Mouse (Mus musculus) MEL (cell line): ENCODE results near the gene Galnt2. TPM values are rescaled to one million over a fixed set of nuclear protein-coding genes. Genes with fewer than 3 reads are reported as not detected.

ENCODE experiments used
- DNase-seq: peaks from one replicate; pipeline ENCODE4 v3.0.0; 2011; ENCODE audit warnings: low read depth, low spot score
- H3K27ac ChIP-seq: 2 replicates; pipeline ENCODE4 v1.5.1; 2012; ENCODE audit warnings: low read depth, mild to moderate bottlenecking, control low read depth, low read length, moderate library complexity; ENCODE audit not compliant: control insufficient read depth
- H3K27me3 ChIP-seq, 2 experiments: fragments of 150-350 bp in 1 of 2; sonication (generic) in 1 of 2; 2 replicates each; pipeline ENCODE4 v1.6.1; 2012; ENCODE audit warnings: low read length in 2 of 2, mild to moderate bottlenecking in 2 of 2, improper control_type of control experiment in 1 of 2, moderate library complexity in 1 of 2; ENCODE audit not compliant: insufficient read depth in 2 of 2, control insufficient read depth in 1 of 2
- H3K36me3 ChIP-seq, 2 experiments: 2 replicates each; pipeline ENCODE4 v1.6.1; 2012 to 2014; ENCODE audit warnings: low read length in 2 of 2, improper control_type of control experiment in 1 of 2, inconsistent platforms in 1 of 2, mild to moderate bottlenecking in 1 of 2; ENCODE audit not compliant: insufficient read depth in 2 of 2, control insufficient read depth in 1 of 2
- H3K4me1 ChIP-seq, 2 experiments: fragments of 150-350 bp in 1 of 2; sonication (generic) in 1 of 2; 2 replicates each; pipeline ENCODE4 v1.6.1; 2012; ENCODE audit warnings: low read length in 2 of 2, improper control_type of control experiment in 1 of 2, mild to moderate bottlenecking in 1 of 2; ENCODE audit not compliant: insufficient read depth in 2 of 2, control insufficient read depth in 1 of 2
- H3K4me3 ChIP-seq, 2 experiments: fragments of 150-350 bp in 1 of 2; sonication (generic) in 1 of 2; 2 replicates each; pipeline ENCODE4 v1.5.1; 2012; ENCODE audit warnings: low read depth in 2 of 2, low read length in 2 of 2, mild to moderate bottlenecking in 2 of 2, moderate library complexity in 2 of 2, control low read depth in 1 of 2, improper control_type of control experiment in 1 of 2; ENCODE audit not compliant: control insufficient read depth in 1 of 2, insufficient read depth in 1 of 2
- H3K79me2 ChIP-seq: 2 replicates; pipeline ENCODE4 v1.6.1; 2012; ENCODE audit warnings: mild to moderate bottlenecking, low read length, moderate library complexity; ENCODE audit not compliant: control insufficient read depth, poor library complexity, insufficient read depth
- H3K9ac ChIP-seq: 2 replicates; pipeline ENCODE4 v1.6.1; 2012; ENCODE audit warnings: low read depth, mild to moderate bottlenecking, control low read depth, low read length, moderate library complexity; ENCODE audit not compliant: control insufficient read depth, poor library complexity, severe bottlenecking
- H3K9me3 ChIP-seq: fragments of 150-350 bp; sonication (generic); replicated peaks from 2 replicates; pipeline ENCODE4 v1.6.1; 2012; ENCODE audit warnings: mild to moderate bottlenecking, low read length, improper control_type of control experiment, moderate library complexity; ENCODE audit not compliant: insufficient read depth
- CHD1 ChIP-seq: IDR thresholded peaks from 2 replicates; pipeline ENCODE4 v1.6.1; 2012; ENCODE audit warnings: low read depth, mild to moderate bottlenecking, inconsistent platforms, low read length, improper control_type of control experiment
- CHD2 ChIP-seq: IDR thresholded peaks from 2 replicates; pipeline ENCODE4 v1.6.1; 2011; ENCODE audit warnings: low read length, improper control_type of control experiment
- CTCF ChIP-seq, 3 experiments: IDR thresholded peaks in 2 of 3; conservative IDR thresholded peaks in 1 of 3; 2 replicates each; pipeline ENCODE4 v1.5.1; 2011 to 2012; ENCODE audit warnings: low read length in 3 of 3, low read depth in 2 of 3, mild to moderate bottlenecking in 2 of 3, improper control_type of control experiment in 1 of 3, inconsistent platforms in 1 of 3, mixed read lengths in 1 of 3, moderate library complexity in 1 of 3; ENCODE audit not compliant: control insufficient read depth in 1 of 3, insufficient read depth in 1 of 3, poor library complexity in 1 of 3, severe bottlenecking in 1 of 3
- E2F4 ChIP-seq: IDR thresholded peaks from 2 replicates; pipeline ENCODE4 v1.6.1; 2011; ENCODE audit warnings: low read depth, low read length, improper control_type of control experiment, borderline replicate concordance
- ELF1 ChIP-seq: IDR thresholded peaks from 2 replicates; pipeline ENCODE4 v1.6.1; 2014; ENCODE audit warnings: low read depth, mild to moderate bottlenecking, inconsistent platforms, low read length, improper control_type of control experiment, moderate library complexity
- EP300 ChIP-seq, 2 experiments: IDR thresholded peaks; 2 replicates each; pipeline ENCODE4 v1.6.1; 2011; ENCODE audit warnings: improper control_type of control experiment in 2 of 2, low read length in 2 of 2, low read depth in 1 of 2, mild to moderate bottlenecking in 1 of 2
- ETS1 ChIP-seq: IDR thresholded peaks from 2 replicates; pipeline ENCODE4 v1.6.1; 2012; ENCODE audit warnings: low read depth, mild to moderate bottlenecking, inconsistent platforms, low read length, improper control_type of control experiment, moderate library complexity
- GABPA ChIP-seq: IDR thresholded peaks from 2 replicates; pipeline ENCODE4 v1.6.1; 2012; ENCODE audit warnings: low read depth, mild to moderate bottlenecking, inconsistent platforms, low read length, improper control_type of control experiment, moderate library complexity
- GATA1 ChIP-seq: IDR thresholded peaks from 2 replicates; pipeline ENCODE4 v1.6.1; 2011; ENCODE audit warnings: low read depth, low read length, improper control_type of control experiment
- HCFC1 ChIP-seq: IDR thresholded peaks from 2 replicates; pipeline ENCODE4 v1.6.1; 2012; ENCODE audit warnings: low read depth, mild to moderate bottlenecking, inconsistent platforms, low read length, improper control_type of control experiment, moderate library complexity
- JUND ChIP-seq: IDR thresholded peaks from 2 replicates; pipeline ENCODE4 v1.6.1; 2011; ENCODE audit warnings: low read depth, mild to moderate bottlenecking, improper control_type of control experiment, low read length
- KAT2A ChIP-seq: conservative IDR thresholded peaks from 2 replicates; pipeline ENCODE4 v1.6.1; 2012; ENCODE audit warnings: low read depth, low read length, improper control_type of control experiment, inconsistent platforms
- MAX ChIP-seq: IDR thresholded peaks from 2 replicates; pipeline ENCODE4 v1.6.1; 2011; ENCODE audit warnings: low read length, improper control_type of control experiment
- MAZ ChIP-seq: IDR thresholded peaks from 2 replicates; pipeline ENCODE4 v1.6.1; 2012; ENCODE audit warnings: low read depth, mild to moderate bottlenecking, inconsistent platforms, low read length, improper control_type of control experiment
- MEF2A ChIP-seq: IDR thresholded peaks from 2 replicates; pipeline ENCODE4 v1.6.1; 2014; ENCODE audit warnings: low read depth, mild to moderate bottlenecking, inconsistent platforms, low read length, improper control_type of control experiment; ENCODE audit not compliant: poor library complexity, insufficient replicate concordance, severe bottlenecking; ENCODE audit errors: extremely low read depth
- MYC ChIP-seq: IDR thresholded peaks from 2 replicates; pipeline ENCODE4 v1.6.1; 2011; ENCODE audit warnings: low read depth, mild to moderate bottlenecking, low read length, improper control_type of control experiment, moderate library complexity
- NELFE ChIP-seq: IDR thresholded peaks from 2 replicates; pipeline ENCODE4 v1.6.1; 2011; ENCODE audit warnings: low read depth, low read length, improper control_type of control experiment
- NRF1 ChIP-seq: IDR thresholded peaks from 2 replicates; pipeline ENCODE4 v1.6.1; 2014; ENCODE audit warnings: low read depth, mild to moderate bottlenecking, inconsistent platforms, low read length, improper control_type of control experiment, moderate library complexity; ENCODE audit not compliant: poor library complexity, insufficient read depth, severe bottlenecking
- POLR2A ChIP-seq, 2 experiments: IDR thresholded peaks; 2 replicates each; pipeline ENCODE4 v1.6.1; 2011 to 2012; ENCODE audit warnings: low read length in 2 of 2, mild to moderate bottlenecking in 2 of 2, control low read depth in 1 of 2, improper control_type of control experiment in 1 of 2, low read depth in 1 of 2, moderate library complexity in 1 of 2; ENCODE audit not compliant: control insufficient read depth in 1 of 2, insufficient read depth in 1 of 2, poor library complexity in 1 of 2
- POLR2AphosphoS2 ChIP-seq: IDR thresholded peaks from 2 replicates; pipeline ENCODE4 v1.6.1; 2011; ENCODE audit warnings: low read length, improper control_type of control experiment
- POLR2AphosphoS5 ChIP-seq: IDR thresholded peaks from 2 replicates; pipeline ENCODE4 v1.6.1; 2012; ENCODE audit warnings: low read depth, borderline replicate concordance, mild to moderate bottlenecking, inconsistent platforms, low read length, moderate library complexity, mixed read lengths
- RAD21 ChIP-seq: IDR thresholded peaks from 2 replicates; pipeline ENCODE4 v1.6.1; 2011; ENCODE audit warnings: mild to moderate bottlenecking, low read depth, low read length, improper control_type of control experiment
- RCOR1 ChIP-seq: IDR thresholded peaks from 2 replicates; pipeline ENCODE4 v1.6.1; 2012; ENCODE audit warnings: low read depth, mild to moderate bottlenecking, inconsistent platforms, low read length, improper control_type of control experiment
- TCF12 ChIP-seq: IDR thresholded peaks from 2 replicates; pipeline ENCODE4 v1.6.1; 2014; ENCODE audit warnings: low read depth, mild to moderate bottlenecking, inconsistent platforms, low read length, improper control_type of control experiment, moderate library complexity
- USF2 ChIP-seq, 2 experiments: IDR thresholded peaks; 2 replicates each; pipeline ENCODE4 v1.6.1; 2011 to 2012; ENCODE audit warnings: improper control_type of control experiment in 2 of 2, low read length in 2 of 2, borderline replicate concordance in 1 of 2, inconsistent platforms in 1 of 2, low read depth in 1 of 2, mild to moderate bottlenecking in 1 of 2; ENCODE audit not compliant: insufficient read depth in 1 of 2
- ZC3H11A ChIP-seq: IDR thresholded peaks from 2 replicates; pipeline ENCODE4 v1.6.1; 2012; ENCODE audit warnings: low read depth, mild to moderate bottlenecking, inconsistent platforms, low read length, improper control_type of control experiment
- ZMIZ1 ChIP-seq: IDR thresholded peaks from 2 replicates; pipeline ENCODE4 v1.6.1; 2012; ENCODE audit warnings: low read depth, mild to moderate bottlenecking, inconsistent platforms, low read length, improper control_type of control experiment, moderate library complexity
- ZNF384 ChIP-seq: IDR thresholded peaks from 2 replicates; pipeline ENCODE4 v1.6.1; 2012; ENCODE audit warnings: low read depth, mild to moderate bottlenecking, inconsistent platforms, low read length, improper control_type of control experiment
- polyA plus RNA-seq, 2 experiments: library from polyadenylated mRNA; stranded (reverse) in 1 of 2; unstranded in 1 of 2; fragments of >175 nt in 1 of 2; fragments of >200 nt in 1 of 2; gene quantifications; 2 replicates each; pipeline versions ENCODE4 v1.2.1 to v1.2.4; 2012; ENCODE audit warnings: low replicate concordance in 2 of 2, low read depth in 1 of 2; ENCODE audit not compliant: insufficient read length in 2 of 2, insufficient read depth in 1 of 2, missing spikeins in 1 of 2
- total RNA-seq: library from RNA; depleted of rRNA; stranded (reverse); fragments of 300-350 nt; gene quantifications from 2 replicates; pipeline ENCODE4 v1.2.3, GENCODE M21; 2012

Galnt2 gene
- total and polyA plus RNA-seq, 3 experiments, result 12.0 to 14.5 TPM; not detected in 1

DNA sequence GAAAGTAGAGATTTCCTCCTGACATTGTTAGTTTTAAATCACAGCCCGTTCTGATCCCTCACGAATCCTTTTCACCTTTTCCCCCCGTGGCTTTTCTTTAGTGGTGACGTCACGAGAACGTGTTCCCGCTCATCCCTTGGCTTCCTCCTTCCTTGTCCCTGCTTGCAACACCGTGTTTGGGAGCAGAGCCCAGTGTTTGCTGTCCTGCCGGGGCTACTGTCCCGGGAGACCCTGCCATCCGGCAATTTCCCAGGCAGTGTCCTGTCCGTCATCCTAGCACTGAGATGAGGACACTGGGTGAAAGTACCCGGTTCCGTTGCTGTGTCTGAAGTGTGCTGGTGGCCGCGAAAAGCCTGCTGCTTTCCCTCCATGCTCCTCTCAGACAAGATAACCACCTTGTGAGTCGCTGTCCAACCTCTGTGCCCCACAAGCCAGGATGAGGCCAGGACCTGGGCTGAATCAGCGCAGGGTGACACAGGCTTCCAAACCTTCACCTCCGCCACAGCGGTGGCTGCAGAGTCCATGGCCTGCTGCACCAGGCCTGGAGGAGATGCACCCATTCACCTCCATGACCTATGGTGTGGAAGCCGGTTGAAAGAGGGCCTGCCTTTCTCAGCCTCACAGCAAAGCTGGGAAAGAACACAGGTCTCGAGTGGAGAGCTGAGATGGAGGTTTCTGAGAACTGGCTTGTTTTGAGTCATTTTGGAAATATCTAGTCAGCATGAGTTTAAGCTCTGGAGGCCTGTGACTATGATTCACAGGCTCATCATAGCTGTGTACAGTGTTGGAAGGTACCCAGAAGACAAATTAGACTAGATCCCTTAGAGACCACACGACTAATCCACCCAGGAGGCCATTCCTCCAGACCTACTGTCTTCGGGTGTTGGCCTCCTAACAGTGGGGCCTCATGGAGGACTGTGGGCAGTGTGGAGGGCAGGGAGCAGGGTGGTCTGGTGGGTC lies 47.0 kb downstream of the Galnt2 start:
- H3K36me3 ChIP-seq, result no peaks in the 10 kb centered on the region
- H3K27me3 ChIP-seq, result no peaks in the 10 kb centered on the region
- DNase-seq, result no peak
- no peak overlapping the region for H3K4me3 ChIP-seq
- no peaks in the 10 kb centered on the region for H3K4me1 ChIP-seq
- no peak overlapping the region for H3K9ac ChIP-seq
- H3K79me2 ChIP-seq, result no peaks in the 10 kb centered on the region
- TF ChIP-seq EP300 (IDR thresholded peaks at IDR 0.05; ENCODE audit: low read depth in 1 of 2, low read length in 2 of 2), result no peak
- TF ChIP-seq ELF1, result no peak
- TF ChIP-seq CTCF (IDR thresholded peaks at IDR 0.05 in 2 of 3, conservative IDR thresholded peaks at IDR 0.05 in 1 of 3; ENCODE audit: control insufficient read depth in 1 of 3, insufficient read depth in 1 of 3, low read depth in 2 of 3, low read length in 3 of 3, poor library complexity in 1 of 3, severe bottlenecking in 1 of 3), result no peak
- no peak for TF ChIP-seq E2F4
- TF ChIP-seq MAX, result no peak
- no peak for TF ChIP-seq ZNF384
- no peak for TF ChIP-seq JUND
- TF ChIP-seq HCFC1, result no peak
- no peak for TF ChIP-seq RAD21
- TF ChIP-seq MEF2A, result no peak
- no peak for TF ChIP-seq CHD1
- TF ChIP-seq ZC3H11A, result no peak
- no peak for TF ChIP-seq TCF12
- TF ChIP-seq MYC, result no peak
- no peak for TF ChIP-seq POLR2AphosphoS5
- no peak for TF ChIP-seq GABPA
- no peak overlapping the region for H3K27ac ChIP-seq
- H3K9me3 ChIP-seq, result no peaks in the 10 kb centered on the region

DNA sequence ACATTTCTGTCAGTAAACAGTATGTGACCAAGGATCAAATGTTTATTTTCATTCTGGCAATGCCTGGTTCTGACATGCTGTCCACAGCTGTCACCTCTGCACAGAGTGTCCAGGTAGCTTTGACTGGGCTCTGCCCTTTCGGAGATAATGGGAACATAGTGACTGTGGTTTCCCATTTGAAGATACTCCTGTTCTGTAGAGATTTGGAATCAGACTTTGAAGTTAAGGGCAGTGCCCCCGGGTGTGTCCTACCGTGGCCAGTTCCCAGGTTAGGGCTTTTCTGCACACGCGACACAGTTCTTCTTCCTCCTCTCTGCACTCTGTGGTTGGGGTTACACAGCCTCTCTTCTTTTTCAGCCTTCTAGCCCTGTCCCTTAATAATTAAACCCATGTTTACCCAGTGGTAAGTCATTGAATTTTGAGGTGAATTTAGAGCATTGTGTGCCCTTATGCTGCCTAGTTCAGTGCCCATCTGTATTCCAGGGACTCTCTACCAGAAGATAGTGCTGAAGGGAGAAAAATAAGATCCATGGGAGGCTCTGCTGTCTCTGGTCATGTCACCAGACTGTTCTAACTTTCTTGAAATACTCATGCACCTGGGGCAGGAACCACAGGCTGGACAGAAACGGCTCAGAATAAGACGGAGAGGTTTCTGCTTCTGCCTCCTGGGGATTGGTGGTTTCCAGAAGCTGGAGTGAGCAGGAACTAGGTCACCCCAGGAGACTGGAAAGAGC lies 47.9 kb downstream of the Galnt2 start:
- DNase-seq, result no peak
- H3K27ac ChIP-seq, result no peak overlapping the region
- H3K9me3 ChIP-seq, result no peaks in the 10 kb centered on the region
- H3K79me2 ChIP-seq, result no peaks in the 10 kb centered on the region
- peaks cover 0 to 2% of the 10 kb centered on the region in 2 experiments; a peak in 1 of 4 replicates for H3K4me1 ChIP-seq
- H3K9ac ChIP-seq, result no peak overlapping the region
- no peak for TF ChIP-seq MAX
- TF ChIP-seq KAT2A, result no peak
- TF ChIP-seq NRF1, result no peak
- TF ChIP-seq MEF2A, result no peak
- no peak for TF ChIP-seq E2F4
- no peak for TF ChIP-seq GATA1
- TF ChIP-seq CHD1, result no peak
- TF ChIP-seq POLR2AphosphoS2, result no peak
- no peak for TF ChIP-seq ZMIZ1
- TF ChIP-seq MYC, result no peak
- TF ChIP-seq ETS1, result no peak
- no peak for TF ChIP-seq CTCF (IDR thresholded peaks at IDR 0.05 in 2 of 3, conservative IDR thresholded peaks at IDR 0.05 in 1 of 3; ENCODE audit: control insufficient read depth in 1 of 3, insufficient read depth in 1 of 3, low read depth in 2 of 3, low read length in 3 of 3, poor library complexity in 1 of 3, severe bottlenecking in 1 of 3)
- TF ChIP-seq USF2 (IDR thresholded peaks at IDR 0.05; ENCODE audit: borderline replicate concordance in 1 of 2, insufficient read depth in 1 of 2, low read depth in 1 of 2, low read length in 2 of 2), result no peak
- no peak for TF ChIP-seq NELFE
- no peak for TF ChIP-seq MAZ
- TF ChIP-seq RCOR1, result no peak
- TF ChIP-seq CHD2, result no peak
- TF ChIP-seq POLR2A (IDR thresholded peaks at IDR 0.05; ENCODE audit: control insufficient read depth in 1 of 2, insufficient read depth in 1 of 2, low read depth in 1 of 2, low read length in 2 of 2, poor library complexity in 1 of 2), result no peak
- no peak overlapping the region for H3K4me3 ChIP-seq
- no peaks in the 10 kb centered on the region for H3K27me3 ChIP-seq
- H3K36me3 ChIP-seq, result no peaks in the 10 kb centered on the region
